Mouse (Mus musculus): ENCODE results near the gene Krt26.

Gene Krt26

DNA sequence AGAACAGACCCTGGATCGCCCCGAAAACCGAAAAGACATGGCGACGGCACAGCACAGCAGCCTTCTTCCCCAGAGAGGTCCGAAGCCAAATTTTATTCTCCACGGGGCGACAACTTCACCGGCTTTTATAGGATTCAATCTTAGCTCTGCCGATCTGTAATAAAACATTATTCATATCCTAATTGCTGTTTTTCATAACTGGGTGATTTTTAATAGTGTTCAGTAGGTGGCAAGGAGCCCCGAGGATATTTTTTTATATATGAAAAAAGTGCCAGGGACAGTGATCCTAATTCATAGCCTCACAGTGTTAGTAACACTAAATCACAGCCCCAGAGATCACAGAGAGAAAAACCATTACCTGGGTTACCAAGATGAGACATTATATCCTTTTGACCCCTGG is at the start of gene Krt26:
Krt26 (minus strand) TSS at position 101 of the 400 bp plus-strand sequence.
- no peak for ATAC-seq (ENCODE audit: low TSS enrichment)

DNA sequence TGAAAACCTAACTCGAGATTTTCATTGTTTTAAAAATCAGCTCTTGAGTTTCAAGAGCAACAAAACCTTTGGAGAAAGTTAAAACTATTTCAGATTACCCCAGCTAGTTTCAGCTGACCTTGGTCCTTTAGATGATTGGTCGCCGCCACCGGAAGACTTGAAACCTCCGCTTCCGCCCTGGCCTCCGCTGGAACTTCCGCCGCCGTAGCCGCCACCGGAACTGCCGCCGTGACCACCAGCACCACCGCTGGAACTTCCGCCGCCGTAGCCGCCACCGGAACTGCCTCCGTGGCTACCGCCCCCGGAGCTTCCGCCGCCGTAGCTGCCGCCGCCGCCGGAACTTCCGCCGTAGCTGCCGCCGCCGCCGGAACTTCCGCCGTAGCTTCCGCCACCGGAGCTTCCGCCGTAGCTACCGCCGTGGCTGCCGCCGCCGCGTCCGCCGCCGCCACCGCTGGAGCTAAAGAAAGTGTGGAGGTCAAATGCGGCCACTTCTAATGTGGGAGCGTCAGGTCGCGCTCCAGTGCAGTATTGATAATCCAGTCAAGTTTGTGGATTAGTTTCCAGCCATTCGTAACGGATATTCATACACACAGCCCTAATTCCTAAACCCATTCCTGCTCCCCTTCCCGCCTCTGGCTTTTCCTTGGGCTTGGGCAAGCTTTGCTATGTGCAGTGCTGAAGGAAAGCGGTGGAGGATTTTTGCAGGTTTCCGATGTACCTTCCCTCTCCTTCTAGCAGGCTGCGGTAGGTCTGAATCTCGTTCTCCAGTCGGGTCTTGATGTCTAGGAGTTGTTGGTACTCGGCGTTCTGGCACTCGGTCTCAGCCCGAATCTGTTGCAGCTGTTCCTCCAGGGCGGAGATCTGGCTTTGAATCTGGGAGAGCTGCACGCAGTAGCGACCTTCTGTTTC is 48.3 kb upstream of the Krt26 start:
- ATAC-seq (ENCODE audit: low TSS enrichment): peak; percentile 88

DNA sequence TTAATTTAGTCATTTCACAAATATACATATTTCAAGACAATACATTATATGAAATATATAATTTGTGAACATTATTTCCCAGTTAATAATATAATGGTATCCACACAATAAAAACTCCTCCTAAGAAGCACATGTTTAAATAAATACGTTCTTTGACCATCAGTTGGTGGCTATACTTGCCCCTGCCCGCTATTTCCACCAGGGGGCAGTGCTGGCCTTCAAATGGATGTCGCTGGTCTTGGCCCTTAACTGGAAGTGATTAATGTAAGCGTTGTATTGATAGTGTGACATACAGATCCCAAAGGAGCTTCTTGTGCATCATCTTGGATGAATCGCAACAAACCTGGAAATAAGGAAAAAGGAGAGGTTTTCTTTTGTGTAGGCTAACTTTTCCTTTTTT is 41.8 kb upstream of the Krt26 start:
- no peak; the same call in 1 of the 2 replicates for ATAC-seq (ENCODE audit: low TSS enrichment)

- no peak for ATAC-seq (ENCODE audit: low TSS enrichment)
Measured at GRCm38 (mm10) chr11:99374803-99375202, 37.0 kb upstream of the Krt26 start, which contains the start of gene Krt28. Gene Krt28 (minus strand): TSS chr11:99374903.

DNA sequence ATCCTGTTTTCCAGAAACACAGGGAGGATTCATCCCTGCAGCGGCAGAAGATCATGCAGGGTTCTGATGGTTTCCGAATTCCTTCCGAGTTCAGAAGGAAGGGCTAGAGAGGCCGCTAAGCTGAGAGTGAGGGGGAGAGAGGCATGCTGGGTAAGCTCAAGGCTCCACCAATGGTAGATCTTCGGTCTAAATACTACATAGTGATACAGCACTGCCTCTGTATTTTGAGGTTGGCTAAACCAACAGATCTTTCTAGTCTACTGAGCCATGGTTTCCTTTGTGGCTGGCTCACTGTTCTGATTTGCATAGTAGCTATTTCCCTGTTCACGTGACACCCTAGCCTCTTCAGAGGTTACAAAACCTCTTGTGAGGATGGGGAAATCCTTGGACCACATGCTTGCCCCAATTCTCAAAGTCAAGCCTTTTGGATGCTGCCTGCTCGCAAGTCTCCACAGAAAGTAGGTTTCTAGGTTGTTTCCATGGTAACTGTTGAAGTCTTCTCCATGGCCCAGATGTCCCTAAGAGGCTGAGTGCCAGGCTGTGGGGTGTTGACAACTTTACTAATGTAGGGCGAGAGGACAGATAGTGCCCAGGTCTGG is 32.2 kb upstream of the Krt26 start:
- peak; percentile 93 for ATAC-seq (ENCODE audit: low TSS enrichment)

DNA sequence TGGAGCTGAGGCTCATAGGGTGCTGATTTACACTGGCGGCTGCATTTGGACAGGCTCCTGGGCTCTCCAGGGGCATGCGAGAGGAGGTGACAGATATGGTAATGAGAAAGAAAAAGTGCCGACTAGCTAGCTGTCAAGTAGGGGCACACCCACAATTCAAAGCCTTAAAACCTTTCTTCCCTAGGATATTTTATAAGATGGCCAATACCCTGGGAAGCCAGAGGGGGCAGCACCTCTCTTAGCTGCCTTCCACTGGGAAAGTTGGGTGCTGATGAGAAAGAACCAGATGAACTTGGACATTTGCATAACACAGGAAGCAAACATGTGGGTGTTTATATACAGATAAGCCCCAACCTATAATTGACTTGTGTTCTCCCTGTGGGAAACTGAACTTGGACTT is 31.5 kb upstream of the Krt26 start:
- no peak for ATAC-seq (ENCODE audit: low TSS enrichment)

- no peak for ATAC-seq (ENCODE audit: low TSS enrichment)
Measured at GRCm38 (mm10) chr11:99366791-99367190, 29.0 kb upstream of the Krt26 start.

GRCm38 (mm10) chr11:99364412-99364811 is 26.6 kb upstream of the Krt26 start:
- peak; percentile 55; the same call in 1 of the 2 replicates for ATAC-seq (ENCODE audit: low TSS enrichment)

DNA sequence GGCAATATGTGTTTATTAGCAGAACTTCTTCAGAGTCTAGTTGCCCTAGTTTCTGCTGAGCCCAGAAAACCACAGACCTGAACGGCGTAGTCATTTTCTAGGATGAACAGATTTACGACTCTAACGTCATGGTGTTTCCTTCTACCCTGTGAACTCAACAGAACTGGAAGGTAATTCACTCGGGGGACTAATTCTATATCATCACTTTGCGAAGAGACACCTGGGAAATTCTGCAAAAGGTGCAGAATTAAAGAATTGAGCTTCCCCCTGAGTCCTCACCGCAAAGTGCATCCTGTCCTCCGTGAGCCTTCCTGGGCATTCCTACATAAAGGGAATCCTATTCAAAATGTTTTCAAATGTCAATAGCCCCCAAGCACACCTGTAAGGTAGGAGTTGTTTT is 23.7 kb upstream of the Krt26 start:
- ATAC-seq (ENCODE audit: low TSS enrichment): no peak

- no peak for ATAC-seq (ENCODE audit: low TSS enrichment)
Measured at GRCm38 (mm10) chr11:99351004-99351403, 13.2 kb upstream of the Krt26 start, which contains the start of gene Krt27. Gene Krt27 (minus strand): TSS chr11:99351104.

DNA sequence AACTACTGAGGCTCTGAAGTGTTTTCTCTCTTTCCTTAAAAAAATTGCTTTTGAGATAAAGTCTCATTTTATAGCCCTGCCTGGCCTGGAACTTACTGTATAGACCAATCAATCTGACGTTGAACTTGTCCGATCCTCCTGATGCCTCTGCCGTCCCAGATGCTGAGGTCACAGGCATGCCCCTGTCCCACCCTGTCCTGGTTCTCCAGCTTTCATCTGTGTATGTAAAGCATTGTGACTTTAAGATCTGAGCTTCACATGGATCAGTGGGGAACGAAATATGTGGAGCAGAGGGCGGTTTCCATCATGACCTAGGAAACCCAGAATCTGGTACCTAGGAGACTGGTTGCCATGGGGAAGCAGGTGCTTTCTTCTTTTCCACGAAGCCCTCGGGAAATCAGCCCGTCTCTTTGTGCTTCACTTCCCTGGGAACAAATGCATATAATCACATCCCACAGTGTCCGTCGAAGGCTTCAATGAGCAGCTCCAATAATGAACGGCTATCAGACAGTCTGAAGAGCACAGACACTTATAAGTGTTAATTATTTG is 1.6 kb upstream of the Krt26 start:
- no peak for ATAC-seq (ENCODE audit: low TSS enrichment)

GRCm38 (mm10) chr11:99333426-99333825 is 4.3 kb downstream of the Krt26 start:
- peak; percentile 52; the same call in 1 of the 2 replicates for ATAC-seq (ENCODE audit: low TSS enrichment)

DNA sequence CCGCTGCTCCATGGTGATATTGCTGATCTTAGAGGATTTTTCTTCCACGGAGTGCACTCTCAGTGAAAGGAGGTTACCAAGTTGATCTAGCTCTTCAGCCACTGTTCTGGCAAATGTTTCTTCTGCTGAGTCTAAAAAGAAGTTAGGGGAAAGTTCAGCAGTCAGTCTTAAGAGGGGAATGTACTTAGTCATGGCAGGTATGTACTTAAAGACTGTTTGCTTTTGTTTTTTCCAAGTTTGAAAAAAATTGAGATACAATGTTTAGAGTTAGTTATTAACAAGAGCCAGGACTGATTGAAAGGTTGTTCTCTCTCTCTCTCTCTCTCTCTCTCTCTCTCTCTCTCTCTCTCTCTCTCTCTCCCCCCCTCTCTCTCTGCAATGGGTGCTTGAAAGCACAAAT is 8.1 kb downstream of the Krt26 start:
- ATAC-seq (ENCODE audit: low TSS enrichment): no peak

DNA sequence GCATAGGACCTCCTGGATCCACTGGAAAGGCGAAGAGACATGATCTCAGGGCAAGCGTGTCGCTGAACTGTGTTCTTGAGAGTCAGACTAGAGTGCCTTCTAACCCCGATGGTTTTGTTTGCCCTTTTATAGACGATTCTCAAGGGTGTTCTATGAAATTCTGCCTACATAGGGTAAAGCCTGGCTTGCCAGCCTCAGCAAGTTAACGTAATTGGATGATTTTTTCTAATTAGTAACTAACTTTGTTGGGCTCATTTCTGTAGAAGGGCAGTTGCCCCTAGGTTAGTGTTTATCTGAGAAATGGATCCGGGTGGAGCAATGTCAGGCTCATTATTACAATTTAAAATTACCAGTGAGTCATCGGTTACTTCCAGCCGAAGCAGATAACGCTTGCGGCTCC is 14.9 kb downstream of the Krt26 start, which contains the start of gene Krt25:
Krt25 (minus strand) TSS at position 101 of the 400 bp plus-strand sequence.
- no peak for ATAC-seq (ENCODE audit: low TSS enrichment)

DNA sequence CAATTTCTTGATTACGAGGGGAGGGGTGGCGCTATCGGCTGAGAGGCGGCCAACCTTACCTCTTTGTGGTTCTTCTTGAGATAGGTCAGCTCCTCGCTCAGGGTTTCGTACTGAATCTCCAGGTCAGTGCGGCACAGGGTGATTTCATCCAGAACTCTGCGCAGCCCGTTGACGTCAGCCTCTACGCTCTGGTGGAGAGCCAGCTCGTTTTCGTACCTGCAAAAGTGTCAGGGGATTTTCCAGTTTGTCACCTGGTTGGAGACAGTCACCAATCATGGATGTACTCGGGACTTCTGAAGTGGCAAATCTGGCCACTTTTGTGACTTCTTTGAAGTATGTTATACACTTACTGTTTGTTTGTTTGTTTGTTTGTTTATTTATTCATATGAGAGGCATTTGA is 16.7 kb downstream of the Krt26 start:
- no peak for ATAC-seq (ENCODE audit: low TSS enrichment)

DNA sequence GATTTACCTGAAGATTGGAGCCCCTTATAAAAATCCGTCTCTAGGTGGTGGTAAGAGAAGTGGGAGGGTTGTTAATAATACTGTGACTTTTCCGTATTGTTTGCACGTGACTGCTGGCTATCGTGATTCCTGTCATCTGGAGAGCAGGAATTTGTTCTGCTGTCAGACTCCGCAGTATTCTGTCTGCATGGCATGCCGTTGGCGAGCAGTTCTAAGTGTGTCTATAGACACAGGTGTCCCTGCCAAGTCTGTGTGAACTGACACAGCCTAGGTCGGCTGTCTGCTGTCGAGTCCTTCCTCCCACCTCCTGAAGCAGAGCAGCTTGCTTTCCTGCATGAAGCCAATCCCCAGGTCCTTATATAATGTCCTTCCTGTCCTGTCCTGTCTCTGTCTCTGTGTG is 18.6 kb downstream of the Krt26 start:
- no peak for ATAC-seq (ENCODE audit: low TSS enrichment)

GRCm38 (mm10) chr11:99316543-99316942 is 21.2 kb downstream of the Krt26 start:
- ATAC-seq (ENCODE audit: low TSS enrichment): no peak

GRCm38 (mm10) chr11:99314594-99314993 is 23.2 kb downstream of the Krt26 start:
- no peak for ATAC-seq (ENCODE audit: low TSS enrichment)

DNA sequence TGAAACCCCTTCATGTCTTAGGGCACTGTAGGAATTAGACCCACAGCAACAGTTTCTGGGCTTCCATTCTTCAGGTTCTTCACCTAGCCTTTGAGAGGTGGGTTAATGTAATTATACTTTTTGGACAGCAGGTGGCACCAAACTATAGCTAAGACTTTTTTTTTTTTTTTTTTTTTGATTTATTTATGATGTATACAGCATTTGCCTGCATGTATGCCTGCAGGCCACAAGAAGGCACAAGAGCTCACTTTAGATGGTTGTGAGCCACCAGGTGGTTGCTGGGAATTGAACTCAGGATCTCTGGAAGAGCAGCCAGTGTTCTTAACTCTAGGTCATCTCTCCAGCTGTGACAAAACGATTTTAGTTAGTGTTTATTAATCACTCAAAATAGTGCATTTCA is 26.9 kb downstream of the Krt26 start:
- no peak for ATAC-seq (ENCODE audit: low TSS enrichment)

DNA sequence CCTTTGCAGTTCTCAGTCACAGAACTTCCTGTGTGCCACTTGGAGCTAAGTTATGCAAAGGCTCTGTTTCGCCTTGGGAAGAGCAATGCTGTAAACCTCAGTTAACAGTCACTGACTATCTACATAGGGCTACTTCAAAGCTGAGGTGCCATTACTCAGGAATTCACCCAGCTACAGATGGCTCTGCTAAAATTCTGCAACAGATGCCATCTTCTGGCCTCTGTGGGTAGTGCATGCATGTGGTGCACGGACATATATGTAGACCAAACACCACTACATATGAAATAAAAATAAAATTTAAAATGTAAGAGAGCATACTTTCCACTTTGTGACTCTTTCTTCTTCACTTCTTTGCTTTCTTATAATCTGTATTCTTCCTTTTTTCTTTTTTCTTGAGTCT is 30.2 kb downstream of the Krt26 start:
- ATAC-seq (ENCODE audit: low TSS enrichment): peak; percentile 70; the same call in 1 of the 2 replicates

- ATAC-seq (ENCODE audit: low TSS enrichment): no peak
Measured at GRCm38 (mm10) chr11:99295039-99295438, 42.7 kb downstream of the Krt26 start.

- peak; percentile 74; the same call in 1 of the 2 replicates for ATAC-seq (ENCODE audit: low TSS enrichment)
Measured at GRCm38 (mm10) chr11:99292846-99293245, 44.9 kb downstream of the Krt26 start.

All from frontal cortex, adult (tissue).